Mouse (Mus musculus): ENCODE measurements at regions not wholly inside any gene's neighbourhood (a gene's known extent, or its start where the extent isn't known, plus 50 kb on each side); places are given as distances from the start of the nearest gene placed in this dataset.

DNA sequence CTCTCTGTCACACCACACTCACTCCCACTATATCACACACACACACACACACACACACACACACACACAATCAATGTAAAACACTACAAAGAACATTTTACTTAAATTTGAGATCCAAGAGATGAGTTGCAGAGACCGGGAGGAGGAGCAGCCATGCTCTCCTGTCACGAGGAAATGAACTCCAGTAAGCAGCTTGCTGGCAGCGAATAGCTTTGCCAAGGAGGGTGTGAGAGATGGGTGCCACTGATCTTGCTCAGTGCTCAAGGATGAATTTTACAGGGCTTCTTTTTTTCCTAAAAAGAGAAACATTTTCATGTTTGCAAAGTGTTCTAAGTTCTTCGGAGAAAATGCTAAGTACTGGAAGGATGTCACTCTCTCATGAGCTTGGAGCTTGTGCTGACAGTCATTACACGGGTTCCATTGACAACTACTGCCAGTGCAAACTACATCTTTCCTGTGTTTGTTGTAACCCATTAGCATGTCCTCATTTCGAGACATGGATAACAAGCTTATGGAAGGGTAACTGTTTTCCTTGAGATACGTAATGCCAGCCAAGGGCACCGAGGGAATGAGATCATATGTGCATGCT is 151.0 kb upstream of the Gm9833 start:
- TF ChIP-seq MAFK (IDR thresholded peaks at IDR 0.05; ENCODE audit: insufficient read depth, low read depth, low read length) (no peak), ZC3H11A (IDR thresholded peaks at IDR 0.05; ENCODE audit: borderline replicate concordance, low read depth, low read length) (no peak)
